Mouse (Mus musculus): Measurements from ENCODE around the gene Arpc2.

Arpc2 gene

DNA sequence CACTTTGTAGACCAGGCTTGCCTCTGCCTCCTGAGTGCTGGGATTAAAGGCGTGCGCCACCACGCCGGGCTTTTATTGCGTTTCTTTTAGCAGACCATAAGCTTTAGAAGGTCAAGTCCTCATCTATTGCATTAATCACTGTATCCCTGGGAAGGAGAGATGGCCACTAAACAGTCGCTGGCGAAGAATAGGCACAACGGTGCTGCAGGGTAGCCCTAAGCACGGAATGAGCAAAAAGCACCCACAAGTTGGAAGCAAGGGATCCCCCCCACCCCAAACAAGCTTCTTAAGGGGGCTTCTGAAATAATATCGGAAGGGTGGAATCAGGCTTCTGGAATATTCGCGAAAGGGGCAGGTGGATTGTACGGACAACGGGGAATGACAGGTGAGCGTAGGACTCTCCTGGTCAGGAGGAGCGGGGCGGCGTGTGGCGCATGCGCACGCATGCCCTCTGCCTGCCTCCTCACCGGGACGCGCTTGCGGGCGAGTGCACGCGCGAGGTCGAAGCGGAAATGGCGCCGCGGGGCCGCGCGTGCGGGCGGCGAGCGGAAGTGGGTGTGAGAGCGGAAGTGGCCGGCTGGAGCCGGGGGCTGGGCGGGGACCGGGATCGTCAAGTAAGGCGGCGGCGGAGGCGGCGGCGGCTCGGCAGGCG is at the start of gene Arpc2:
Gene Arpc2, plus strand, starts transcription at position 147 of the 652 bp plus-strand sequence.
- peak; percentile 97 for DNase-seq (ENCODE audit: extremely low spot score, low spot score)

DNA sequence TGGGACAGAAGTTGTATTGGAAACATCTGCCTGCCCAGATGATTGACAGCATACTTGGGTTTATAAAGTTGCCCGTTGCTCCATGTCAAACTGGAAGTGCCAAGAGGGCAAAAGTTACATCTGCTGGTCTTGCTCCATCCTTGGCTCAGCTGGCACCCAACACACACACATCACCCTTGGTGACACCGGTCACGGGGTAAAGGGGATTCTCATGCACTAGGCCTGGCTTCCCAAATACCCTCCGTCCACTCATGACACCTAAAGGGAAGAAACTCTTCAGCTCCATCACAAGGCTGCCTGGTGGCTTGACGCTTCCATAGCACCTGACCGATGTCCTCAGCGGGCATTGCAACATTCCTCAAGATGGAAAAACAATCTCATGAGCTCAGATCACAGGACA is 45.4 kb upstream of the Arpc2 start:
- no peak for DNase-seq (ENCODE audit: extremely low spot score, low spot score)

DNA sequence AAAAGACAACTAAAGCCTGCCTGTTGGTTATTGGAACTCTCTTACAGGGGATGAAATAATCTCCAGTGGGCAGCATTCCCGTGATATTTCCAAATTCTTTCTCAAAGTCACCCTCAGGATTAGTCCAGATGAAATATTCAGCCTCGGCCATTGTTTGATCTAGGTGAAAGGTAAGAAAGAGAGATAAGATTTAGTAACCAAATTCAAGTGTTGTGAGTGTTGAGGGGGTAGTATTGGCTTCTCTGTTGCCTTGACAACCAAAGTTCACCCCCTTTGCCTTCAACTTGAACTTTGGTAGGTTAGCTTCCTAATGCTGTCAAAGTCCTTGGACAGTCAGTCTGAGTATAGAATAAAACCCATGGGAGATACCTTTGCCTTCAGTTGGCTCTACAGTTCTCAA is 43.2 kb upstream of the Arpc2 start:
- DNase-seq (ENCODE audit: extremely low spot score, low spot score), result no peak

DNA sequence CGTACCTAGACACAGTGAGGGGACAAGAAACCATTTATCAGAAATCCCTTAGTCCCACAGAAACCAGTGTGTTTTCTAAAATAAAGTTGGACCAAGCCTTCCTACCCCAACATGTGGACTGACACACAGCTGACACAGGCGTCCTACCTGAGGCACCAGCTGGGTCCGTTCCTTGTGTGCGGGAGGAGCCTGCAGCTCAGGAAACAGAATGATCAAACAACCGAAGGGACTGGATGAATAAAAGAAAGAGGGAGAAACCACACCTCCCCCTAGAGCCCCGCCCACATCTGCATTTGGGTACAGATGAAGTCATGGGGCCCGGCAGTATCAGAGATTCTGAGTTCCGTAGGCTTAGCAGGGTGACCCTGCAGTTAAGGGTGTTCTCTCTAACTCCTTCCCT is 41.4 kb upstream of the Arpc2 start, which contains the start of gene Cxcr1:
Gene Cxcr1, minus strand, starts transcription at position 187 of the 400 bp plus-strand sequence.
- no peak for DNase-seq (ENCODE audit: extremely low spot score, low spot score)

DNA sequence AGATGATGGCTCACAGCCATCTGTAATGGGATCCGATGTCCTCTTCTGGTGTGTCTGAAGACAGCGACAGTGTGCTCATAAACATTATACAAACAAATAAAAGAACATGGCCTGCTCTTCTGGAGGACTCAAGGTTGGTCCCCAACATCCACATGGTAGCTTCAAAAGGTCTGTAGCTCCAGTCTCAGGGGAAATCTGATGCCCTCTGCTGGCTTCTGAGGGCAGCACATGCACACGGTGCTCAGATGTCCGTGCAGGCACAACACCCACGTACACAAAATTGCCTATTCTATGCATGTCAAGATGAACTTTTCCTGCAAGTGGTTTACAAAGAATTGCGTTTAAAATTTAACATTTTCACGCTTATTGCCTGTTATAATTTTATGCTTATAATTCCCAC is 39.9 kb upstream of the Arpc2 start:
- DNase-seq (ENCODE audit: extremely low spot score, low spot score), result no peak

DNA sequence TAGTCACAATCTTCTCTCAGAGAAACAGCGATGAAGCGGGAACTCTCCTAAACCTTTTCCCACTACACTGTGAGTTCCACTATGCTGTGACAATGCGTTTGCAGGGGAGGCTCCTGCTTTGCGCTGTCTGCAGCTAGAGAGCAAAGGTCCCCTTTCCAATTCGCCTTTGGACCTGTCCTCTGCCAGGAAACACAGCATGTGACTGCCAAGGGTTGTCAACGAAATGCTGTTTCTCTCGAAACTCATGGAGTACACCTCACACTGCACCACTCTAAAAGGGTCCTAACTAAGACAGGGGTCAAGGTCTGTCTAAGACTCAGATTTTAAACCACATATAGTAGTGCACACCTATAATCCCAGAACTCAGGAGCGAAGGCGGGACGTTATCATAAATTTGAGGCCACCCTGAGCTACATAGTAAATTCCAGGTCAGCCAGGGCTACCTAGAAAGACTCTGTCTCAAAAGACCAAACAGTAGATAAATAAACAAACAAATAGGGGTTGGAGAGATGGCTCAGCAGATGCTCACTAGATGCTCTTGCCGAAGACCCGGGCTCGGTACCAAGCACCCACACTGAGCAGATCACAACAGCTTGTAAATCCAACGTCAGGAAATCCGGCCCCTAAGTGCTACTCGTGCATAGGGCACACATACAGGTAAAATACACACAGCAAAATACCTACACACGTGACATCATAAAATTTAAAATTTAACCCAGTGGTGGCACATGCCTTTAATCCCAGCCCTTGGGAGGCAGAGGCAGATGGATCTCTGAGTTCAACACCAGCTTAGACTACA is 39.1 kb upstream of the Arpc2 start:
- DNase-seq (ENCODE audit: extremely low spot score, low spot score), result no peak

DNA sequence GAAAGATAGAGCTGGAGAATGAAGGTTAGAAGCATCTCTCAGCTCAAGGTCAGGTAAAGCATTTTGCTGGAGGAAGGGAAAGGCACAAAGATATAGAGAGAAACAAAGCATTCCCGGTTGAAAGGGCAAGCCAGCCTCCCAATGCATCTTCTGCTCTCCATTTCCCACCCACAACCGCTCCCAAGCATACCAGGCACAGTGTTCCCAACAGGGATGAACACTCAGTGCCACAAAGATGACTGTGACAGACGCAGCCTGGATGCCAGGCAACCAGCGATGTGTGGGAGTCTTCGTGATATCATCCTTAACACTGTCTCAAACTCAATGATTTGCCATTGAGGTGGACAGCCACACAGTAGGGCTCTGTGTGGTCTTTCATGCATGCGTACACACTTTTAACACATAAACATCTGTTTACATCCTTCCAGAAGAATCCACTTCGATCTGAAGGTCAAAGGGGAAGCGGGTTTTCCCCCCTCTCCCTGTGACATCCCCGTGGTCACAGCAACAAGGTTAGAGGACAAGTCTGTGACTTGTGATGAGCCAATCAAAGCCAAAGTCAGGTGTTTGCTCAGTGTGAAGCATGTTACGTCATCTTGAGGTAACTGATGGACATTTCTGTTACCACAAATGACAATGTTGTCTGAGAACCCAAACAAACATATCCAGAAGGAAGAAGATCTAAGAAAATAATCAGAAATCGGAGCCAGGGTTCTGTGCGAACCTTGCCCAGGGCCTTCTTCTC is 38.0 kb upstream of the Arpc2 start:
- no peak for DNase-seq (ENCODE audit: extremely low spot score, low spot score)

DNA sequence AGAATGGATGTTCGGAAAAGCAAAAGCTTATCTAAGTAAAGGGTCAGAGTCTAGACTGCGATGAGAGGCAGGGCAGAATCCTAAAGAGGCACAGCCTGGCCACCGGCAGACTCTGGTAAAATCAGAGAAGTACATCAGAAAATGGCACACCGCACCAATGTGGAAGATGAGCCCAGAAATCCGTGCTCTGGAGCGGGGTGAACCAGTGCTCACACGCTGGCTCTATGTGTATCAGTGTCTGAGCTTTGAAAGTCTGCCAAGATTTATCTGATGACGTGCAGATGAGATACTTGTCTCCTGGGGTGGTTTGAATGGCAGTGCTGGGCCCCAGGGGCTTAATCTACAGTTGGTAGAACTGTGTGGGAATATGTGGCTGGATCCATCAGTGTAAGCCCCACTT is 36.8 kb upstream of the Arpc2 start:
- DNase-seq (ENCODE audit: extremely low spot score, low spot score), result no peak

DNA sequence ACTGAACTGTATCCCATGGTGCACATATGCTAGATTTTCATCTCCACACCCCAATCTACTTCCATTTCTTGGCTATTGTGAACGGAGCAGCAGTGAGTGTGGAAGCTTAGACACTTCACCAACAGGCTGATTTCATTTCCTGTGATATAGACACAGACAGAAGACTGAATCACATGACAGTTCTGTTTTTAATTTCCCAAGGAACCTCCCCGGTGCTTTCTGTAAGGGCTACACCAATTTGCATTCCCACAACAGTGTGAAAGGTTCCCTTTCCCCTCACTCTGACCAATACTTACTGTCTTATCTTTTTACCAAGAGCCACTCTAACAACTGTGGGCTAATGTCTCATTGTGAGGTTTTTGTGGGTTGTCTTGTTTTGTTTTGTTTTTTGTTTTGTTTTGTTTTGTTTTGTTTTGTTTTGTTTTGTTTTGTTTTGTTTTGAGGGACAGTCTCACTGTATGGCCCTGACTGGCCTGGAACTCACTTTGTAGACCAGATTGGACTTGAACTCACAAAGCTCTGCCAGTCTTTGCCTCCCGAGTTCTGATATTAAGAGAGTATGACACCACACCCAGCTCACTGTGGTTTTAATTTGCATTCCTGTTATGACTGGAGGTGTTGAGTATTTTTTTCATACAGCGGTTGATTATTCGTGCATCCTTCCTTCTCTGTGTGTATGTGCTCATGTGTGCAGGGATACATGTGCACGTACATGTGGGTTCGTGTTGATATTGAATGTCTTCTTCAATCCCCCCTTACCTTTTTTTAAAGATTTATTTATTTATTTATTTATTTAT is 34.6 kb upstream of the Arpc2 start:
- no peak for DNase-seq (ENCODE audit: extremely low spot score, low spot score)

DNA sequence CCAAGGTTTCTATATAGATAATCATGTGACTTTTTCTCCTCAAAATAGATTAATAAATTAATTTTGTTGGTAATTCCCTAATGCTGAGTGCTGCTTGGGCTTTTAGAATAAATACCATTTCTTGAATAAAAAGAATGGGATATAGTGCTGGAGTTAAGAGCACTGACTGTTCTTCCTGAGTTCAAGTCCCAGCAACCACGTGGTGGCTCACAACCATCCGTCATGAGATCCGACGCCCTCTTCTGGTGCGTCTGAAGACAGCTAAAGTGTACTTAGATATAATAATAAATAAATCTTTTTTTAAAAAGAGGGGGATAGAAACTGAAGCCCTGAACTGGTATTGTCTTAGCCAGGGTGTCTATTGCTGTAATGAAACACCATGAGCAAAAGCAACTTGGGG is 32.4 kb upstream of the Arpc2 start:
- no peak for DNase-seq (ENCODE audit: extremely low spot score, low spot score)

DNA sequence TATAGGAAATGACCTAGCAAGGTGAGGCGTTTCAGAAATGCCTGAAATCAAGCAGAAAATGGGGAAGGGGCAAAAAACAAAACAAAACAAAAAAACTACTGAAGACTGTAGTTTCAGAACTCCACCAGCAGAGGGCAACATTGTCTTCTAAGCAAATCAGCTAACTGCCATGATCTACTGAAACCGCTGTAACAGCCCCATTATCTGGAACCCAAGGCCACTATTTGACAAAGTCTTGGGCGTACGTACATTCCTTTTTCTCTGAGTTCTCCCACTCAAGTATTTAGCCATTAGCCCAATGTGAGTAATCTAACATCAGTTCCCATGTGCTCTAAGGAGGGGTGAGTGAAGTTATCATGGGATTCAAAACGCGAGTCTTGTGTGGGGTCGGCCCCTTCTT is 30.0 kb upstream of the Arpc2 start:
- DNase-seq (ENCODE audit: extremely low spot score, low spot score), result no peak

DNA sequence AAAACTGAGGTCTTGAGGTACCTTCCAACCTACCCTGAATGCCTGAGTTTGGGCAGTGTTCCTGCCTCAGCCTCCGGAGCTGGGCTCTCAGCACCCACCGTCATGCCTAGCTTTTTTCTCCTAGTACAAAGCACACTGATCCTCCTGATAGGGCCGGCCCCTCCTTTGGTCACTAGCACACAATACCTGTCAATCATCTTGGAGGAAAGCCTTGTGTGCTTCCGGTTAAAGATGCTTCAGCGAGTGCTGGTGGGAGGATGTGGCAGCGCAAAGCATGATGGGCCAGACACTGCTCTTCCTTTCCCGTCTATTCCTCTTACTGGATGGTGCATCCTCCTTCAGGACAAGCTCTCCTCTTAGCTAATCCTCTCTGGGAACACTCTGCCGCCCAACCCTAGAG is 29.2 kb upstream of the Arpc2 start:
- no peak for DNase-seq (ENCODE audit: extremely low spot score, low spot score)

DNA sequence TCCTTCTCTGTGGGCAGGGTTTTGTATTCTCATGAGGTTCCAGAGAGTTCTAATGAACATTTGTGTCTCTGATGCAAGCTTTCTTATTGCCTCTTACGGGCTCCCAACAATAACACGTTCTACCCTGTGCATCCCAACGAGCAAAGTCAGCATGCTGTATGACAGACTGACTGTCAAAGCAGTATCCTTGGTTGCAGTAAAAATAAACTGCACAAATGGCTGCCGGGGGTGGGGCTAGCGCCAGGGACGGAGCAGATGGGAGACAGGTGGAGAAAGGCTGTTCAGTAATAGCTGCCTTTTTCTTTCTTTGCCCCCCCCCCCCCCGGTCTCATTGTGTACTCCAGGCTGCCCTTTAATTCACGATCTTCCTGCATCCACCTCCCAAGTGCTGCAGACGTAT is 28.0 kb upstream of the Arpc2 start:
- no peak for DNase-seq (ENCODE audit: extremely low spot score, low spot score)

DNA sequence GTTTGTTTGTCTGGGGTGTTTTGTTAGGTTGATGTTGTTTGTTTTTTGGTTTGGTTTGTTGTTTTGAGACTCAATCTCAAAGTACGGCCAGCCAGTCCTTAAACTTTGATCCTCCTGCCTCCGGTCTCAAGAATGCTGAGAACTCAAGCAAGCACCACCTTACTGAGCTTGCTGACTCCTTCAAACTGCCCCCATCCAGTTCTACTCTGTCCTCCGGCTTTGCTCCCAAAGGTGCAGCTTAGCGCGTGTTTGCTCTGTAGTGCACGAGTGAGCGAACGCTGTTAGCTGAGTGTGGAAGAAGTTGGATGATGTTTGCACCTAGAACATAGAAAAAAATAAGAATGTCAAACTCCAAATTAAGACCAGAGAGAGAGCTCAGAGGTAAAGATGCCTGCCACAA is 26.9 kb upstream of the Arpc2 start:
- DNase-seq (ENCODE audit: extremely low spot score, low spot score), result no peak

DNA sequence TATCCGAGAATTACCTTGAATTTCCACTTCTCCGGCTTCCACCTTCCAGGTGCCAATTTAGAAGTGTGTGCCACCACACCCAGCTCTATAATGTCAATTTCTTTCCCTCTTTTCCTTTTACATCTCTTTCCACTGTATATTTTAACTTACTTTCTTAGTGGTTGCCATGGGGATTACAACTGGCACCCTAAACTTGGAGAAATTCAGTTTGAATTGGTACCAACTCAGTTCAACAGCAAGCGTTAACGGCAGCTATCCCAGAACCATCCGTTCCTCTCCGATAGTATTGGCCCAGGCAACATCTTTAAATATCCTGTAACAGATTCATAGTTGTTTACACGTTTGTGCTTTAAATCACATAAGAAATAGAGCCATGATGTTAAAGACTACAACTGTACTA is 16.0 kb upstream of the Arpc2 start:
- DNase-seq (ENCODE audit: extremely low spot score, low spot score), result no peak

DNA sequence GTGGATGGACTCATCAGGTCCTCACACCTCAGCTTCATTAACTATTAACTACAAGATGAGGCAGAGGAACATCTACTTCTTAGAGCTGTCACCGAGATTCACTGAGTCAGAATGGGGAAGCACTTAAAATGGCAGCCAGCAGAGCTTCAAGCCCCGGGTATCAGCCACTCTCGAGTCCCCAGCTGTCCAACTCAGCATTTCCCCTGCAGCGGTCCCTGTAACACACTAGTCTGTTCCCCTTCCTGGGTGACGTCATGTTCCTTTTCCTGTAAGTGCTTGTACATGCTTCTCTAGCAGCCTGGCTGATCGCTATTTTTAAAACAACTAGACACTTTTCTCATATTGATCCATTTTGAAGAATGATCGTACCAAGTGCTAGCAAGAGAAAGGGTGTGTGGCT is 8.6 kb upstream of the Arpc2 start:
- DNase-seq (ENCODE audit: extremely low spot score, low spot score), result no peak

DNA sequence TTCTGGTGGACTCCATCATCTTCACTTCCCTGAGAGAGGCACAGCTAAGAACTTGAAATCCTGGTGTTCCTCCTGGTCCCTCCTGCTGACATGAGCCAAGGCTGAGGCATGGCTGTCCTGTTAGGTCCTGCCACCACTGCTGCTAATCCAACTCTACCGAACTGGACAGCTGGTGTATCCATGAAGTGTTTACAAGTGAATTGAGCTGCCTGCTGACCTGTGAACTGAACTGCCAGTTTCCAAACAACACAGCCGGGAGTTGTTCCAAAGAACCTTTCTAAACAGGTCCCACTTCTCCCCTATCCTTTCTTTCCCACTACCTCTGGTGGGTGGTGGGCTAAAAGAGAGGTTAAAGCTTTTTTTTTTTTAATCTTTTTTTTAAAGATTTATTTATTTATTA is 5.9 kb upstream of the Arpc2 start:
- DNase-seq (ENCODE audit: extremely low spot score, low spot score), result no peak

DNA sequence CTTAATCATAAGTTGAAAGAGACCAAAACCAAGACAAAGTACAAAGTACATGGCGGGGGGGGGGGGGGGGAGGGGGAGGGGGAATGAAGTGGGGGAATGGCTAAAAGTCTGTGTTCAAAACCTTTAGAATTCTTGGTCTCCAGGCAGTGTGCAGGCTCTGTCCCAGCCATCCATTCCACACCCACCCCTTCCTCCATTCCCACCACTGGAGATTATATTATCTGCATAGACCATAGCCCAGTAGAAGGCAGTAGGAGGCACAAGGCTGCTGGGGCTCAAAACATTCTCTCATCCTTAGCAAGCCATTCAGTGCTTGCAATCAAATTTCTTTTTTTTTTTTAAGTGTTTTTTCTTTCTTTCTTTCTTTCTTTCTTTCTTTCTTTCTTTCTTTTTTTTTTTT is 4.9 kb upstream of the Arpc2 start:
- no peak for DNase-seq (ENCODE audit: extremely low spot score, low spot score)

DNA sequence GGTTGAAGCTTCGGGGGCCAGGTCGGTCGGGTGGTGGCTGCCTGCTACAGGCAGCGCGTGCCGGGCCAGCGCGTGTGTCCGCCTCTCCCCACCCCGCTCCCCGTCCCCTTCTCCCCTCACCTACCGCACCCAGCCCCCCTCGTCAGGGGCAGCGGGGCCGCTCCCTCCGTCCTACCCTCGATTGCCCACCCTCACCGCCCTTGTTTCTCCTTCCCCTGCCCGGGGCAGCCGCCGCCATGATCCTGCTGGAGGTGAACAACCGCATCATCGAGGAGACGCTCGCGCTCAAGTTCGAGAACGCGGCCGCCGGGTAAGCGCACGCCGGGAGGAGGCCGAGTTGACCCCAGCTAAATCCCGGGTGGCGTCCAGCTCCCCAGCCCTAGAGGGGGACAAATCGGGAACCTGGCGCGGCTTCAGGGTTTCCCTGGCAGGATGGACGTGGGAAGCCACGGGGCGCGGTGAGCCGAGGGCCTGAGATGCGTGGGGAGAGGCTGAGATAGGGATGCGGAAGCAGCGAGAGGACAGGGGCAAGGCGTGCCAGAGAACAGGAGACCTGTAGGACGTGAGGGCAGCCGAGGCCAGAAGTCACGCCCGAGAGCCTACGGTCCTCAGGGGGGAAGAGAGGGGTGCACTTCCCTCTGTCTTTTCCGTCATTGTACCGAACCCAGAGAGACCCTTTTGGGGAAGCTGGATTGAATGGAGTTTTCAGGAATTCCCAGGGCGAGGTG is 870 bp downstream of the Arpc2 start:
- peak; percentile 71 for DNase-seq (ENCODE audit: extremely low spot score, low spot score)

DNA sequence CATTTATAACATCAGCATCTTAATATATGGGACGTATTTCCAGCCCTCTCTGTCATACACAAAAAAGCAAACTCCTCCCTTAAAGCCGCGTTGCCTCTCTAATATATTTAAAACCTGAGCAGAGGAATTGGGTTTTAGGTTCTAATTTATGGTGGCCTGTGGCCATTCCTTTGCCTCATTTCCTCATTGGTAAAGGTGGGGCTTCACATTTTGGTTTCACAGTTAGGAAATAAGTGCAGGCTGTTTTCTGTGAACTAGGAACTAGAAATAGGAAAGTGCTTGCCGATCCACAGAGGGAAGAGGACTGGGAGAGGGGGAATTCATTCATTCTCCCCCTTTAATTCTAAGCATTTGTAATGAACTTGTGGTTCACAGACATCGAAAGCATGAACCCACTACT is 1.8 kb downstream of the Arpc2 start:
- no peak for DNase-seq (ENCODE audit: extremely low spot score, low spot score)

DNA sequence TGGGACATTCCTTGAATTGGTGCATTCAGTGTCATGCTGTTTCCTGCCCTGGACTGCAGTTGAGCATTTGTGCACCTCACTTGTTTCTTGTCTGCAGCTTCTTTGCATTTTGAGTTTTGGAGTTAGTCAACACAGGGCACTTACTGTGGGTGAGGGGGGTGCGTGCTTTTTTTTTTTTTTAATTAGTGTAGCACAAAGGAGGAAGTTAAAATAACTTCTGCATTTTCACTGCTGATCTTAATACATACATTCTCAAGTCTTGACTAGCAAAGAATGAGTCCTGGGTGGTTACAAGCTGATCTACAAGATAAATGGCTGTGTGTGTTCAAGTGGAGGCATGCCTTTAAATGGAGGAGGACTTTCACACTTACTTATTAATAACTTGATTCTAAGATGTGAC is 2.3 kb downstream of the Arpc2 start:
- DNase-seq (ENCODE audit: extremely low spot score, low spot score), result no peak

All from neural tube, embryonic 10.5 days (tissue).